Mouse (Mus musculus): Measurements from ENCODE around the gene Rragc.

DNA sequence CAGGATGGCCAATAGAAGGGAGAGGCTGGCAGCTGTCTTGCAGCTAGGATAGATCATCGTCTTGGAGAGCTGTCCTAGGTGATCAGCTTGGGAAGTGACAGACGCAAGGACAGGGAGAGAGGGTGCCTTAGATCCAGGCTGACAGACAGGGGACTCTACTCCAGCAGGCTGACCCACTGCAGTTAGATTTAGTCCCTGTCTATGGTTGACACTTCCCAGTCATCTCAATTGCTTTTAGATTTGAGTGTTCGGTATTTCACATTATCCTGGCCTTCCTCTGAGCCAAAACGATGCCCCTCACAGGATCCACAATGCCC is 40.2 kb downstream of the Rragc start:
- TF ChIP-seq CTCF (IDR thresholded peaks at IDR 0.05) (no peak), EP300 (IDR thresholded peaks at IDR 0.05) (no peak)

All from lung, postnatal 0 days (tissue).